Mouse (Mus musculus) brain, embryonic 14.5 days (tissue): Measurements from ENCODE around the gene Slc6a11.

Experiments
- CTCF ChIP-seq: fragments of 200-500 bp; IDR thresholded peaks from 2 replicates; pipeline ENCODE4 v1.5.1; 2012; ENCODE audit warnings: inconsistent platforms, mild to moderate bottlenecking, moderate library complexity, borderline replicate concordance; ENCODE audit not compliant: insufficient read depth, insufficient read length; ENCODE audit errors: extremely low read depth
- POLR2A ChIP-seq: fragments of 200-500 bp; IDR thresholded peaks from 2 replicates; pipeline ENCODE4 v1.6.1; 2012; ENCODE audit warnings: mild to moderate bottlenecking, inconsistent platforms, borderline replicate concordance; ENCODE audit not compliant: poor library complexity, insufficient read depth, insufficient read length, severe bottlenecking; ENCODE audit errors: extremely low read depth

GRCm38 (mm10) chr6:114145650-114146329 lies 14.7 kb downstream of the Slc6a11 start:
- no peak for TF ChIP-seq CTCF
- TF ChIP-seq POLR2A, result no peak
